Mouse (Mus musculus): Measurements from ENCODE around the gene Ppm1b.

DNA sequence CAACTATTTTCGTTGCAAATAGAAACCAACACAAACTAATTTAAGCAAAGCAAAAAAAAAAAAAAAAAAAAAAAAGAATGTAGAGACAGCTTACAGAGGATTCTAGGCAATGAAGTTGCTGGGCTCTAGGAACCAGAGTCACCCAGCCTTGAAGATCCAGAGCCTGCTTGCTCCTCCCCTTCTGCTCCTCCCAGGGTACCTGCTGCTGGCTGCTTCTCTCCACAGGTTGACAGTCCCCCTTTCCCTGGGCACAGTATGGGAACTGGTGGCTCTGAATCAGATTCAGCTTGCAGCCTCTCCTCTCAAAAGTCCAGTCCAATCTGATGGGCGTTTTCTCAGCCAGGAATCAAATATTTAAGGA lies 13.5 kb upstream of the Ppm1b start:
- TF ChIP-seq CTCF (IDR thresholded peaks at IDR 0.05; ENCODE audit: low read depth) (no peak), EP300 (optimal IDR thresholded peaks at IDR 0.05) (no peak)
